Mouse (Mus musculus) cerebellum, adult 2 months (tissue): ENCODE results near the gene Hebp1. TPM values are rescaled to one million over a fixed set of nuclear protein-coding genes. Genes with fewer than 3 reads are reported as not detected.

ENCODE experiments used
- DNase-seq, 2 experiments: peaks; one replicate each; pipeline ENCODE4 v3.0.0; 2021
- H3K27ac ChIP-seq: fragments of 200-500 bp; 2 replicates; pipeline ENCODE4 v1.5.1; 2012; ENCODE audit warnings: low read length, control low read depth, inconsistent platforms; ENCODE audit not compliant: insufficient read depth
- H3K27me3 ChIP-seq: fragments of 200-500 bp; 2 replicates; pipeline ENCODE4 v1.6.1; 2012; ENCODE audit warnings: inconsistent platforms, mild to moderate bottlenecking, low read length, moderate library complexity; ENCODE audit not compliant: control insufficient read depth, insufficient read depth
- H3K4me1 ChIP-seq: fragments of 200-500 bp; 2 replicates; pipeline ENCODE4 v1.6.1; 2011; ENCODE audit warnings: low read length; ENCODE audit not compliant: control insufficient read depth, insufficient read depth
- H3K4me3 ChIP-seq: fragments of 200-500 bp; replicated peaks from 2 replicates; pipeline ENCODE3; 2011; ENCODE audit warnings: mild to moderate bottlenecking, low read depth, low read length, control low read depth; ENCODE audit not compliant: insufficient read depth
- CTCF ChIP-seq: fragments of 200-500 bp; IDR thresholded peaks from 2 replicates; pipeline ENCODE4 v1.5.1; 2011; ENCODE audit warnings: low read depth, mild to moderate bottlenecking, control low read depth, low read length, moderate library complexity, borderline replicate concordance; ENCODE audit not compliant: insufficient read depth
- POLR2A ChIP-seq: fragments of 200-500 bp; IDR thresholded peaks from 2 replicates; pipeline ENCODE4 v1.6.1; 2011; ENCODE audit warnings: low read length, control low read depth, borderline replicate concordance; ENCODE audit not compliant: insufficient read depth
- WGBS: fragments of 180-500 bp; shearing (Covaris S2); methylation state at CpG from one replicate; pipeline ENCODE4 v1.1.7; 2018; 5-methylcytosine and 5-hydroxymethylcytosine counted together
- polyA plus RNA-seq: library from polyadenylated mRNA; depleted of rRNA; stranded (reverse); fragments of >200 nt; gene quantifications from 2 replicates; pipeline ENCODE4 v1.2.3, GENCODE M21; 2012

The Hebp1 gene
- polyA plus RNA-seq, 1 experiment: 22.9 TPM

GRCm38 (mm10) chr6:135166712-135167111, 31.1 kb downstream of the Hebp1 start:
- 89% methylated on average over 5 of the region's 5 CpGs for WGBS
- Histone ChIP-seq H3K4me3 (no peak overlapping the region), H3K27me3 (no peaks in the 10 kb centered on the region), H3K4me1 (peaks cover 3% of the 10 kb centered on the region; the same call in 1 of the 2 replicates), H3K27ac (no peak overlapping the region)
- TF ChIP-seq CTCF (no peak), POLR2A (no peak)
- no peak for DNase-seq

DNA sequence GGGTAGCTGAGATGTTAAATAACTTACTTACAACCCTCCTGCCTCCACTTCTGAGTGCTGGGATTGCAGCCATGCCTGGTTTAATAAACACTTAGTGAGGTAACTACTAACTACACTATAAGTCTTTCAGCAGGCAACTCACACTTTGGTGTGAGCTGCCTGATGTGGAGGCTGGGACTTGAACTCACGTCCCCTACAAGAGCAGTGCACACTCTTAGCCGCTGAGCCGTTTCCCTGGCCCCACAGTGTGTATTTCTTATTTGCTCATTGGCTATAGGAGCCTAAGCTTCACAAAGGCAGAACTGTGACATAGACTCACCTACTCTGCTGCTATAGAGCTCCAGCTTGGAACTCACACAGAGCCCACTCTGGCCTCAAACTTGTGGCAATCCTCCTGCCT, 31.6 kb downstream of the Hebp1 start:
- no peaks in the 10 kb centered on the region for H3K27me3 ChIP-seq
- DNase-seq: no peak
- no peak overlapping the region for H3K4me3 ChIP-seq
- 100% methylated on average over 3 of the region's 3 CpGs for WGBS
- TF ChIP-seq POLR2A (no peak), CTCF (no peak)
- peaks cover 3% of the 10 kb centered on the region; the same call in 1 of the 2 replicates for H3K4me1 ChIP-seq
- H3K27ac ChIP-seq: no peak overlapping the region

GRCm38 (mm10) chr6:135165706-135166105, 32.1 kb downstream of the Hebp1 start:
- H3K27ac ChIP-seq: no peak overlapping the region
- no peak for TF ChIP-seq CTCF
- no peak for DNase-seq
- WGBS: 93% methylated on average over 2 of the region's 2 CpGs
- H3K27me3 ChIP-seq: no peaks in the 10 kb centered on the region
- no peak overlapping the region for H3K4me3 ChIP-seq
- H3K4me1 ChIP-seq: peaks cover 3% of the 10 kb centered on the region; the same call in 1 of the 2 replicates

DNA sequence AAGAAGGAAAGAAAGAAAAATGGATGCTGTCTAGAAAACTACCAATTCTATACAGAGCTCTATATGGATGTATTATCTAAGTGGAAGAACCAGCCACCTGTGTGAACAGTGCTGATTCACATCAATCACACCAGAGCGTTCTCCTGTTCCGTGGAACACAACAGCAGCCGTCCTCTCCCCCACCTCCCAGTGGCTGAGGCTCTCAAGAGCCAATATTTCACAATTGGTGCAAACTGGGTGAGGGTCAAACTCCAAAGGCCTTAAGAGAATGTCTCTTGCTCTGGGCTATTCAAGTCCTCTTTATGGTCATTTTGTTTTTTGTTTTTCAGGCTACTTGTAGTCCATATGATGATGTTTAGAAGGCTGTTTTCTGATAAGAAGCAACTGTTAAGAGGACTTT, 32.6 kb downstream of the Hebp1 start:
- no peak for DNase-seq
- Histone ChIP-seq H3K27me3 (no peaks in the 10 kb centered on the region), H3K4me1 (peaks cover 3% of the 10 kb centered on the region; the same call in 1 of the 2 replicates), H3K4me3 (no peak overlapping the region), H3K27ac (no peak overlapping the region)
- WGBS: 93% methylated on average over 3 of the region's 3 CpGs
- no peak for TF ChIP-seq POLR2A
- no peak for TF ChIP-seq CTCF

DNA sequence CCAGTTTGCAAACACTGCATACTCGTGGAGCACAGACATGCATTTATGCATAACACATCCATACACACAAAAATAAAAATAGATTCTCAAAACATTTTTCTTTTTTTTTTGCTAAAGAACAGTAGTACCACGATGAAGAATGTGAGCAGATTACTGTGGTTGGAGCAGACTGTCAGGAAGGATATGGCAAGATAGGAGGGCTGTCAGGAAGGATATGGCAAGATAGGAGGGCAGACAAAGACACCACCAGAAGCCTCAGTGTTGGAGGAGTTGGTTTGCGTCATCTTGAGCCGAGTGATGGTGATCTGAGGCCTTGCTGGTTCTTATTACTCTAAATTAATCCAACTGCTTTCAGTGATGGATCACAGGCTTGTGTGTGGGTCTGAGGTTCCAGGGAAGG, 35.0 kb downstream of the Hebp1 start:
- H3K4me1 ChIP-seq: peaks cover 3% of the 10 kb centered on the region; the same call in 1 of the 2 replicates
- H3K27me3 ChIP-seq: no peaks in the 10 kb centered on the region
- WGBS: 86% methylated on average over 4 of the region's 4 CpGs
- no peak overlapping the region for H3K27ac ChIP-seq
- no peak overlapping the region for H3K4me3 ChIP-seq
- DNase-seq: no peak
- no peak for TF ChIP-seq POLR2A
- no peak for TF ChIP-seq CTCF

- no peak for DNase-seq
- Histone ChIP-seq H3K27me3 (no peaks in the 10 kb centered on the region), H3K27ac (no peak overlapping the region), H3K4me1 (peaks cover 1% of the 10 kb centered on the region; the same call in 1 of the 2 replicates), H3K4me3 (no peak overlapping the region)
- TF ChIP-seq CTCF (no peak), POLR2A (no peak)
- 94% methylated on average over 3 of the region's 3 CpGs for WGBS
These were observed 35.5 kb downstream of the Hebp1 start for GRCm38 (mm10) chr6:135162311-135162710.

DNA sequence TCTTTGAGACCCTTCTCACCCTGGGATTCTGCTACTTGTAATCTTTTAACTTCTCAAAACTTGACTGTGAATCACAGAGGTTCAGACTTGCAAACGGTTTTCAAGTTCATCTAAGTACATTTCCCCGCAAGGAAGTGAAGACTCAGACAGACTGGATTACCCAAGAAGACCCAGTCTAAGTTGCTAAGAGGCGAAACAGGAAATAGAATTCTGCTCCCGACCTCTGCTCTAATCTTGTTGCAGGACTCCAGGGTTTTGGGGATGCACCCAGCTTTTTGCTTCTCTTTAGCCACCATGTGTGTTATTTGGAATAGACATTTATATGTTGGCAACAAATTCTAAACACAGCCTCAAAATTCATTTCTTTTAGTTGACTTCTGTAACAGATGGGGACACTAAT, 36.5 kb downstream of the Hebp1 start:
- TF ChIP-seq POLR2A: no peak
- no peak for TF ChIP-seq CTCF
- DNase-seq: no peak
- Histone ChIP-seq H3K4me1 (no peaks in the 10 kb centered on the region; the same call in 1 of the 2 replicates), H3K4me3 (no peak overlapping the region), H3K27ac (no peak overlapping the region), H3K27me3 (no peaks in the 10 kb centered on the region)
- 81% methylated on average over 4 of the region's 4 CpGs for WGBS

- DNase-seq: no peak
- Histone ChIP-seq H3K27ac (no peak overlapping the region), H3K4me3 (no peak overlapping the region), H3K27me3 (no peaks in the 10 kb centered on the region), H3K4me1 (no peaks in the 10 kb centered on the region; the same call in 1 of the 2 replicates)
- 39% methylated on average over 4 of the region's 4 CpGs for WGBS
- no peak for TF ChIP-seq POLR2A
- no peak for TF ChIP-seq CTCF
These were observed 39.3 kb downstream of the Hebp1 start for GRCm38 (mm10) chr6:135158509-135158908.

DNA sequence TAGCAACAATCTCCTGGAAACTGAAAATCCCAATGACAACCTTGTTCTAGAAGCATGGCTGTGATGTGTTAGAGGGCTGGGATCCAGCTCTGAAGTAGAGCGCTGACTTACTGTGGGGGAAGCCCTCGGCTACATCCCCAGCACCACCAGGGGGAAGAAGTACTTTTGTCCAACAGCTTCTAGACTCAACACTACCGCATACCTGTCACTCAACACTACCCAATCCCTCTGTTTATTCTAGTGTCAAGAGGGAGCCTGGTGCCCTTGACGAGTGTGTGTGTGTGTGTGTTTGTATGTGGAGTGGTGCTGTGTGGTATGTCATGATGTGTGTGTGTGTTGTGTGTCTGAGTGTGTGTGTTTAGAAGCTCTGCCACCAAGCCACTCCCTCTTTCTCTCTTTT, 40.3 kb downstream of the Hebp1 start:
- Histone ChIP-seq H3K27ac (no peak overlapping the region), H3K27me3 (no peaks in the 10 kb centered on the region), H3K4me3 (no peak overlapping the region), H3K4me1 (no peaks in the 10 kb centered on the region; the same call in 1 of the 2 replicates)
- TF ChIP-seq POLR2A (no peak), CTCF (no peak)
- no peak for DNase-seq
- 91% methylated on average over 4 of the region's 4 CpGs for WGBS
